Mouse (Mus musculus): ENCODE measurements around the gene Rrp36. TPM values are rescaled to one million over a fixed set of nuclear protein-coding genes. Genes with fewer than 3 reads are reported as not detected.
A peak's percentile ranks its signal among the peaks of the same experiment; 100 is the strongest.

Rrp36 gene
- polyA plus RNA-seq, 1 experiment from 2014 or later = 33.9 TPM

DNA sequence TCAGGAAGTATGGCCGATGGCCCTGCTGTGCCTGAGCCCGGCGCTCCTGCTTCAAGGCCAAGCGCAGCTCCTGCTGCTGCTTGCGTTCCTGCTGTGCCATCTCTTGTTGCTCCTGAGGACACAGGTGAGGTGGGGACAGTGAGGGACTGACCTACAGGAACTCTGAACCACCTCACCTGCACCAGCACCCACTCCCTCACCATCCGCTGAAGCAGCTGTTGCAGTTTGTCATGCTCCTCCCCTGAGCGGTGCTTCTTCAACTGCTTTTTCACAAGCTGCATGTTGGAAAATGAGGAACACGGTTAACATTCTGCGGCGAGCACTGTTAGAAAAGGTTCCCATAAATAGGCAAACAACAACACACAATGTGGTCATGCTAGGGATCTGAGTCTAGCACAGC, 4.2 kb downstream of the Rrp36 start:
- WGBS = 94% methylated on average over 10 of the region's 10 CpGs
- Histone ChIP-seq H3K9ac (ENCODE audit: low read length) (no peak overlapping the region), H3K27ac (replicated peaks in 1 of 2; ENCODE audit: control insufficient read depth in 1 of 2, insufficient read depth in 1 of 2, low read depth in 2 of 2, low read length in 2 of 2) (no peak overlapping the region), H3K4me2 (ENCODE audit: low read length) (no peak overlapping the region), H3K4me3 (ENCODE audit: control insufficient read depth in 1 of 2, insufficient read depth in 1 of 2, low read depth in 1 of 2, low read length in 2 of 2) (no peak overlapping the region), H3K36me3 (ENCODE audit: control insufficient read depth, insufficient read depth, low read length) (peaks cover 69% of the 10 kb centered on the region), H3K9me3 (ENCODE audit: control insufficient read depth, low read length) (no peaks in the 10 kb centered on the region), H3K4me1 (ENCODE audit: control insufficient read depth in 2 of 2, insufficient read depth in 2 of 2, low read length in 2 of 2) (peaks cover 10 to 13% of the 10 kb centered on the region in 2 experiments), H3K27me3 (ENCODE audit: control insufficient read depth, insufficient read depth, low read length) (no peaks in the 10 kb centered on the region)
- no peak for ATAC-seq (ENCODE audit: insufficient number of reproducible peaks, insufficient read depth, low FRiP score, low read depth)

DNA sequence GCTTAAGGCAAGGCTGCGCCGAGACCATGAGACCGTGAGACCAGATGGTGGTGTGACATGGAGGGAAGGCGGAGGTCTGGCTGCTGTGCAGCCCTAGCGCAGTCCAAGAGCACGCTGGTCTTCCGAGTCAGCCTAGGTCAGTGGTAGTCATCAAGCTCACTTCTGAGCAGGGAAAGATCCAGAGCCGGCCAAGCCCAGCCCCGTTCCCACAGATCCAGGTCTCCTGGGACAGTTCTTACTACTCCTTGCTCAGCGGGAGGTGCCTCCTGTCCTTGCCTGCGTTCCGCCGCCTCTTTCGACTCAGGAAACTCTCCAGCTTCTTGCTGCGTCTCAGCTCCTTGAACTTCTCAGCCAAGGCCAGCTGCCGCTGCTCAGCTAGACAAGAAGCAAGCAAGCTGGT, 6.4 kb downstream of the Rrp36 start:
- no peaks in the 10 kb centered on the region for H3K27me3 ChIP-seq (ENCODE audit: control insufficient read depth, insufficient read depth, low read length)
- peaks cover 83% of the 10 kb centered on the region for H3K36me3 ChIP-seq (ENCODE audit: control insufficient read depth, insufficient read depth, low read length)
- peaks cover under 1 to 1% of the 10 kb centered on the region in 2 experiments; a peak in 2 of 4 replicates for H3K4me1 ChIP-seq (ENCODE audit: control insufficient read depth in 2 of 2, insufficient read depth in 2 of 2, low read length in 2 of 2)
- no peak overlapping the region for H3K9ac ChIP-seq (ENCODE audit: low read length)
- WGBS = 77% methylated on average over 16 of the region's 16 CpGs
- no peak overlapping the region for H3K4me2 ChIP-seq (ENCODE audit: low read length)
- 0 out of 2 replicates have a peak, but pooled peaks have one; percentile 40 for ATAC-seq (ENCODE audit: insufficient number of reproducible peaks, insufficient read depth, low FRiP score, low read depth)
- H3K4me3 ChIP-seq (ENCODE audit: control insufficient read depth in 1 of 2, insufficient read depth in 1 of 2, low read depth in 1 of 2, low read length in 2 of 2) = no peak overlapping the region
- no peak overlapping the region for H3K27ac ChIP-seq (replicated peaks in 1 of 2; ENCODE audit: control insufficient read depth in 1 of 2, insufficient read depth in 1 of 2, low read depth in 2 of 2, low read length in 2 of 2)
- no peaks in the 10 kb centered on the region for H3K9me3 ChIP-seq (ENCODE audit: control insufficient read depth, low read length)

DNA sequence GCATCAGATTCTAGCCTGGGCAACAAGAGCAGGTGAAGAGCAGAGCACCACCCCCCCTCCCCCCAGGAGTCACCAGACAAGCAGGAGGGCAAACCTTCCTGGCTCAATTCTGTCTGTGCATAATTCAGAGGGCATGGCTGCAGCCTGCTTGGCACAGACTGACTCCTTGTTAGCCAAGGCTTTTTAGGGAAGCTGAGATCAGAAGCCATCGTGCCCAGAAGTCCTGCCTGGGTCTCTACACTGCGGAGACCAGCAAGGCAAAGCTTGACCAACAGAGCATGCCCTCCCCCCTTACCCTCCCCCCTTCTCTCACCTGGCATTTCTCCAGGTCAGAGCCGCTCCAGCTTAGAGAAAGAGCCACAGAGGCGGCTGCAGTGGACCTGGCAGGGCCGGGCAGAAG, 11.4 kb downstream of the Rrp36 start:
- Histone ChIP-seq H3K4me1 (ENCODE audit: control insufficient read depth in 2 of 2, insufficient read depth in 2 of 2, low read length in 2 of 2) (no peaks in the 10 kb centered on the region), H3K4me3 (ENCODE audit: control insufficient read depth in 1 of 2, insufficient read depth in 1 of 2, low read depth in 1 of 2, low read length in 2 of 2) (no peak overlapping the region), H3K27ac (replicated peaks in 1 of 2; ENCODE audit: control insufficient read depth in 1 of 2, insufficient read depth in 1 of 2, low read depth in 2 of 2, low read length in 2 of 2) (no peak overlapping the region), H3K36me3 (ENCODE audit: control insufficient read depth, insufficient read depth, low read length) (peaks cover 98% of the 10 kb centered on the region), H3K27me3 (ENCODE audit: control insufficient read depth, insufficient read depth, low read length) (no peaks in the 10 kb centered on the region), H3K4me2 (ENCODE audit: low read length) (no peak overlapping the region), H3K9ac (ENCODE audit: low read length) (no peak overlapping the region), H3K9me3 (ENCODE audit: control insufficient read depth, low read length) (no peaks in the 10 kb centered on the region)
- ATAC-seq (ENCODE audit: insufficient number of reproducible peaks, insufficient read depth, low FRiP score, low read depth) = no peak
- 84% methylated on average over 5 of the region's 5 CpGs for WGBS

DNA sequence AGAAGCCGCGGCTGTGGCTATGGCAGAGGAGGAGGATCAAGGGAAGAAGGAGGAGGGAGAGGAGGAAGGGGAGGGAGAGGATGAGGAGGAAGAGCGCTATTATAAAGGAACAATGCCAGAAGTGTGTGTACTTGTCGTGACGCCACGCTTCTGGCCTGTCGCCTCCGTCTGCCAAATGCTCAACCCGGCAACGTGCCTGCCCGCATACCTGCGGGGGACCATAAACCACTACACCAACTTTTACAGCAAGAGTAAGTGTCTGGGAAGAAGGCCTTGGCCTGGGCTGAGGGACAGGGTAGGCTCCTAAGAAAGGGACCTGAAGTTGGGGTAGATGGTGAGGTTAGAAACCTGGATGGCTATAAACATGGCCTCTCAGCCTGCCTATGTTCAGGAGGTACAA, 12.2 kb downstream of the Rrp36 start:
- H3K27me3 ChIP-seq (ENCODE audit: control insufficient read depth, insufficient read depth, low read length) = no peaks in the 10 kb centered on the region
- H3K4me3 ChIP-seq (ENCODE audit: control insufficient read depth in 1 of 2, insufficient read depth in 1 of 2, low read depth in 1 of 2, low read length in 2 of 2) = no peak overlapping the region
- ATAC-seq (ENCODE audit: insufficient number of reproducible peaks, insufficient read depth, low FRiP score, low read depth) = no peak
- H3K9ac ChIP-seq (ENCODE audit: low read length) = no peak overlapping the region
- 89% methylated on average over 12 of the region's 12 CpGs for WGBS
- no peaks in the 10 kb centered on the region for H3K9me3 ChIP-seq (ENCODE audit: control insufficient read depth, low read length)
- H3K27ac ChIP-seq (replicated peaks in 1 of 2; ENCODE audit: control insufficient read depth in 1 of 2, insufficient read depth in 1 of 2, low read depth in 2 of 2, low read length in 2 of 2) = no peak overlapping the region
- no peak overlapping the region for H3K4me2 ChIP-seq (ENCODE audit: low read length)
- H3K4me1 ChIP-seq (ENCODE audit: control insufficient read depth in 2 of 2, insufficient read depth in 2 of 2, low read length in 2 of 2) = no peaks in the 10 kb centered on the region
- H3K36me3 ChIP-seq (ENCODE audit: control insufficient read depth, insufficient read depth, low read length) = peaks cover 100% of the 10 kb centered on the region

DNA sequence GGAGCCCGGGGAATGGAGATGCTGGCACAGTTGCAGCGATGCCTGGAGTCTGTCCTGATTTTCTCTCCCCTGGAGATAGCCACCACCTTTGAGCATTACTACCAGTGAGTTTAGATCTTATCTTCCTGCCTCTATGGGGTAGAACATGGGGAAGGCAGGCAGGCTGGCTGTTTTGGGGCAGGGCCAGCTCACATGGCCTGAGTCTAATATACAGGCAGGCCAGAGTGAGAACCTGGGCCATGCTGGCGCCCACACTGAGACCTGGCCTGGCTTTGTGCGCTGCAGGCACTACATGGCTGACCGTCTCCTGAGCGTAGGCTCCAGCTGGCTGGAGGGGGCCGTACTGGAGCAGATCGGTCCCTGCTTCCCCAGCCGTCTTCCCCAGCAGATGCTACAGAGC, 12.8 kb downstream of the Rrp36 start:
- ATAC-seq (ENCODE audit: insufficient number of reproducible peaks, insufficient read depth, low FRiP score, low read depth) = no peak
- Histone ChIP-seq H3K4me2 (ENCODE audit: low read length) (no peak overlapping the region), H3K4me3 (ENCODE audit: control insufficient read depth in 1 of 2, insufficient read depth in 1 of 2, low read depth in 1 of 2, low read length in 2 of 2) (no peak overlapping the region), H3K36me3 (ENCODE audit: control insufficient read depth, insufficient read depth, low read length) (peaks cover 100% of the 10 kb centered on the region), H3K4me1 (ENCODE audit: control insufficient read depth in 2 of 2, insufficient read depth in 2 of 2, low read length in 2 of 2) (no peaks in the 10 kb centered on the region), H3K9me3 (ENCODE audit: control insufficient read depth, low read length) (no peaks in the 10 kb centered on the region), H3K9ac (ENCODE audit: low read length) (no peak overlapping the region), H3K27ac (replicated peaks in 1 of 2; ENCODE audit: control insufficient read depth in 1 of 2, insufficient read depth in 1 of 2, low read depth in 2 of 2, low read length in 2 of 2) (no peak overlapping the region), H3K27me3 (ENCODE audit: control insufficient read depth, insufficient read depth, low read length) (no peaks in the 10 kb centered on the region)
- WGBS = 94% methylated on average over 9 of the region's 9 CpGs

DNA sequence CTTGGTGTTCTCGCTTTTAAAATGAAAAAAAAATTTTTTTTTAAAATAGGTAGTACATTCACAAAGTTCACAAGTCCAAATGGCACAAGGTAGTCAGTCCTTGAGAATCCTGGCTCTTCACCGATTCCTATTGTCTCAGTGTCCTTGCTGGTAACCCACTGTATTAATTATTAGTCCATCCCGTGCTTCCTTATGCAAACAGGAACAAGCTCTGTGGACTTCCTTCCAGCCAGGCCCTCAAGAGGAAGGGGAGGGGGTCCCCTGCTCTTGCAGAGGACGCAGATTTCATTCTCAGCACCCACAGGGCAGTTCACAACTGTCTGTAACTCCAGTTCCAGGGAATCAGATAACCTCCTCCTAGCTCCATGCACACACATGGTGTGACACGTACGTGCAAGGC, 18.1 kb downstream of the Rrp36 start:
- WGBS = 83% methylated on average over 6 of the region's 6 CpGs

DNA sequence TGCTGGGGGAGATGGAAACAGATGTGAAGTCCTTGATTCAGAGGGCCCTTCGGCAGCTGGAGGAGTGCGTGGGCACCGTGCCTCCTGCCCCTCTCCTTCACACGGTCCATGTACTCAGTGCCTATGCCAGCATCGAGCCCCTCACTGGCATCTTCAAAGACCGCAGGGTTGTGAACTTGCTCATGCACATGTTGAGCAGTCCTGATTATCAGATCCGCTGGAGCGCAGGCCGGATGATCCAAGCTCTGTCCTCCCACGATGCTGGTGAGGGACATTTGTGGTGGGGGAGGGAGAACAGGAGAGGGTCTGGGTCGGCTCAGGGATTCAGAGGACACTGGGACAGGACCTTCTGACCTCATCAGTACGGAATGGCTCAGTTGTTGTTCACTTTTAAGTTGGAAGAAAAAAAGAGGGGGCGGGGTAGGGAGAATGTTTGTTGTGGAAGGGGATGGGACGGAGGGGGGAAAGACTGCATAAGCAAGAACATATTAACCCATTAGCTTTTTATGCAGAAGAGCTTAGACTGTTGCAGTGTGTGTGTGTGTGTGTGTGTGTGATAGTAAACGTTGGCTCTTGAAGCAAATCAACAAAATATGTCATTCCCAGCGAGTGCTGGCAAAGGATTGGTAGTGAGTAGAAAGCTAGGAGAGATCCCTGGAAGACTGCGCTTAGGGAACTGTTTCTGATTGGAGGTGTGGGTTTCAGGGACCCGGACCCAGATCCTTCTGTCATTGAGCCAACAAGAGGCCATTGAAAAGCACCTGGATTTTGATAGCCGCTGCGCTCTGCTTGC, 22.2 kb downstream of the Rrp36 start:
- peaks cover 21 to 31% of the 10 kb centered on the region in 2 experiments for H3K4me1 ChIP-seq (ENCODE audit: control insufficient read depth in 2 of 2, insufficient read depth in 2 of 2, low read length in 2 of 2)
- no peak for ATAC-seq (ENCODE audit: insufficient number of reproducible peaks, insufficient read depth, low FRiP score, low read depth)
- H3K27me3 ChIP-seq (ENCODE audit: control insufficient read depth, insufficient read depth, low read length) = no peaks in the 10 kb centered on the region
- WGBS = 51% methylated on average over 20 of the region's 20 CpGs
- peak overlapping the region; percentile 94 for H3K9ac ChIP-seq (ENCODE audit: low read length)
- peak overlapping the region; percentile 82 for H3K4me2 ChIP-seq (ENCODE audit: low read length)
- H3K36me3 ChIP-seq (ENCODE audit: control insufficient read depth, insufficient read depth, low read length) = peaks cover 66% of the 10 kb centered on the region
- peak overlapping the region in 1 of 2 experiments; percentile 98; a peak in 2 of 4 replicates for H3K27ac ChIP-seq (replicated peaks in 1 of 2; ENCODE audit: control insufficient read depth in 1 of 2, insufficient read depth in 1 of 2, low read depth in 2 of 2, low read length in 2 of 2)
- H3K9me3 ChIP-seq (ENCODE audit: control insufficient read depth, low read length) = no peaks in the 10 kb centered on the region
- peak overlapping the region; percentile 76 to 91 for H3K4me3 ChIP-seq (ENCODE audit: control insufficient read depth in 1 of 2, insufficient read depth in 1 of 2, low read depth in 1 of 2, low read length in 2 of 2)

More for the DNA sequence above, 18.1 kb downstream of the Rrp36 start:
- no peak for ATAC-seq (ENCODE audit: insufficient number of reproducible peaks, insufficient read depth, low FRiP score, low read depth)
- Histone ChIP-seq H3K4me3 (ENCODE audit: control insufficient read depth in 1 of 2, insufficient read depth in 1 of 2, low read depth in 1 of 2, low read length in 2 of 2) (no peak overlapping the region), H3K36me3 (ENCODE audit: control insufficient read depth, insufficient read depth, low read length) (peaks cover 89% of the 10 kb centered on the region), H3K9ac (ENCODE audit: low read length) (no peak overlapping the region), H3K27me3 (ENCODE audit: control insufficient read depth, insufficient read depth, low read length) (no peaks in the 10 kb centered on the region), H3K9me3 (ENCODE audit: control insufficient read depth, low read length) (no peaks in the 10 kb centered on the region), H3K4me1 (ENCODE audit: control insufficient read depth in 2 of 2, insufficient read depth in 2 of 2, low read length in 2 of 2) (peaks cover 14 to 18% of the 10 kb centered on the region in 2 experiments), H3K27ac (replicated peaks in 1 of 2; ENCODE audit: control insufficient read depth in 1 of 2, insufficient read depth in 1 of 2, low read depth in 2 of 2, low read length in 2 of 2) (no peak overlapping the region), H3K4me2 (ENCODE audit: low read length) (no peak overlapping the region)

Data from heart, embryonic 14.5 days (tissue).